Comparison of ENCODE assay signal across 8 mouse cellular contexts in genomic region chr17:29022230-29022819, GRCm38 (mm10). TPM values are rescaled to one million over a fixed set of nuclear protein-coding genes. Genes with fewer than 3 reads are reported as not detected.
DNase-seq lines count a peak whose midpoint lies in the region; ATAC-seq and TF ChIP-seq lines count a peak whose summit lies in the region.

No protein-coding gene starts in this region.

- no peaks in the 10 kb centered on the region for H3K36me3 ChIP-seq in liver, postnatal 0 days (replicated peaks; ENCODE audit: insufficient read depth, low read length)

- no peak overlapping the region for H3K4me3 ChIP-seq in left cerebral cortex, adult 2 months
- no peak overlapping the region for H3K4me3 ChIP-seq in liver, postnatal 0 days (ENCODE audit: low read depth, low read length)

- peaks cover 16% of the 10 kb centered on the region for H3K4me1 ChIP-seq in liver, postnatal 0 days (ENCODE audit: insufficient read depth)

- TF ChIP-seq EP300 in liver, postnatal 0 days (IDR thresholded peaks at IDR 0.05; ENCODE audit: low read depth) = no peak

- ATAC-seq in liver, postnatal 0 days = peak; percentile 33; the same call in 1 of the 2 replicates

- intact Hi-C loops in left cerebral cortex, adult 2 months (cut with DNase I) = loop anchor here (5.0 kb wide), 1 partner anchor 35 kb away; no protein-coding TSS in a partner anchor
- intact Hi-C loops in left cerebral cortex, postnatal 25 days (cut with DNase I) = no loop called here
- intact Hi-C loops in heart, postnatal 36 days (cut with DNase I) = loop anchor here (5.0 kb wide), 1 partner anchor 90 kb away; no protein-coding TSS in a partner anchor

- no peaks in the 10 kb centered on the region for H3K9me3 ChIP-seq in liver, postnatal 0 days (ENCODE audit: low read length)

- H3K9ac ChIP-seq in liver, postnatal 0 days (replicated peaks) = no peak overlapping the region

- peak; percentile 44 for TF ChIP-seq CTCF in left cerebral cortex, adult 2 months (IDR thresholded peaks at IDR 0.05)
- peak; percentile 70 for TF ChIP-seq CTCF in liver, postnatal 0 days (IDR thresholded peaks at IDR 0.05; ENCODE audit: low read depth)

- no peaks in the 10 kb centered on the region for H3K27me3 ChIP-seq in liver, postnatal 0 days (ENCODE audit: insufficient read depth, low read length)

- H3K4me2 ChIP-seq in liver, postnatal 0 days (ENCODE audit: low read depth, low read length) = peak overlapping the region; percentile 62

- no peak for DNase-seq in left cerebral cortex, adult 2 months (ENCODE audit: extremely low spot score in 1 of 2, low spot score in 2 of 2)
- DNase-seq in left cerebral cortex, postnatal 25 days (ENCODE audit: low spot score in 2 of 2) = no peak
- peak; percentile 45 for DNase-seq in brain, adult 2 months (ENCODE audit: low read depth, low spot score)
- DNase-seq in heart, postnatal 36 days = peak; percentile 26 to 49
- DNase-seq in liver, postnatal 0 days = peak; percentile 51
- no peak for DNase-seq in ovary, postnatal 36 days (ENCODE audit: low spot score)
- no peak for DNase-seq in frontal cortex, postnatal 36 days (ENCODE audit: low spot score in 2 of 2)
- DNase-seq in right cerebral cortex, postnatal 14 days = no peak

- H3K27ac ChIP-seq in left cerebral cortex, adult 2 months = no peak overlapping the region
- H3K27ac ChIP-seq in liver, postnatal 0 days (ENCODE audit: low read depth) = peak overlapping the region; percentile 29; the same call in 1 of the 2 replicates

- 21% methylated on average over 15 of the region's 15 CpGs for WGBS in liver, postnatal 0 days (ENCODE audit: insufficient replicate concordance)

RNA-seq across cellular contexts. Expression of gene Srsf3, which starts 10.1 kb away (rescaled TPM):
- total RNA-seq in left cerebral cortex, adult 2 months (2021) = 100 to 1,000 TPM; 113 to 114 TPM
- 100 to 1,000 TPM; 113 to 117 TPM for total RNA-seq in left cerebral cortex, postnatal 25 days (2021)
- total RNA-seq in heart, postnatal 36 days (2021) = 10 to 100 TPM; 54.9 to 60.9 TPM
- 163 and 166 TPM in 2 replicates for polyA plus RNA-seq in liver, postnatal 0 days (2015; fragmentation: Nextera tagmentation; extraction: Ambion mirVana)

RNA-seq across cellular contexts. Expression of gene Stk38, which starts 14.5 kb away (rescaled TPM):
- 10 to 100 TPM; 53.5 to 58.6 TPM for total RNA-seq in left cerebral cortex, adult 2 months (2021)
- 10 to 100 TPM; 44.9 to 59.3 TPM for total RNA-seq in left cerebral cortex, postnatal 25 days (2021)
- 10 to 100 TPM; 30.2 to 36.2 TPM for total RNA-seq in heart, postnatal 36 days (2021)
- polyA plus RNA-seq in liver, postnatal 0 days (2015; fragmentation: Nextera tagmentation; extraction: Ambion mirVana) = 32.6 and 34.5 TPM in 2 replicates

Comparison
In these comparisons a context has a peak if more than half of its experiments do, and no peak if none do; other contexts are left out.
1. DNase-seq: peak in brain, adult 2 months (single experiment), heart, postnatal 36 days (2 of 2) and liver, postnatal 0 days (single experiment); none in left cerebral cortex, adult 2 months (0 of 2), left cerebral cortex, postnatal 25 days (0 of 2), ovary, postnatal 36 days (single experiment), frontal cortex, postnatal 36 days (0 of 2) and right cerebral cortex, postnatal 14 days (single experiment).